Mouse (Mus musculus) cerebellum, adult 11 months (tissue): ENCODE measurements around the gene Ldlrad1.

Experiments
- DNase-seq: peaks from one replicate; pipeline ENCODE4 v3.0.0; 2022

The Ldlrad1 gene

GRCm38 (mm10) chr4:107213279-107214011 lies 4.5 kb downstream of the Ldlrad1 start:
- no peak for DNase-seq

- DNase-seq, result no peak
Observed at GRCm38 (mm10) chr4:107217574-107217973, 8.6 kb downstream of the Ldlrad1 start.

GRCm38 (mm10) chr4:107221524-107221923 lies 12.5 kb downstream of the Ldlrad1 start:
- DNase-seq, result peak; percentile 8

- peak; percentile 13 for DNase-seq
Observed at GRCm38 (mm10) chr4:107223225-107224204, 14.5 kb downstream of the Ldlrad1 start.

DNA sequence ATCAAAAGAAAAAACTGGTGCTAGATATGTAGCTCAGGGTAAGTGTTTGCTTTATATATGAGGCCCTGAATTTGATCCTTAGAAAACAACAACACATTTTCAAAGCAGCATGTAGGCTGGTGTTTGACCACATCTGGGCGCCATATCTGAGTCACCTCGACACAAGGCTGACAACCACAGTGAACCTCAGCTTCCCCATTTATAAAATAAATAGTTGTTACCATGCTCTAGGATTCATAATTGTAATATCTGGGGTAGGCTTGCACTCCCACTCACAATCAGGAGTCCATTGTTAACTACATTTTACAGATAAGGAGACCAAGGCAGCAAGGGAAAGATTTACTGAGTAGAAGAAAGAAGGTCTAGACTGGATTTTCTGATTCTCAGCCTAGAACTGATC lies 17.3 kb downstream of the Ldlrad1 start:
- DNase-seq, result no peak

DNA sequence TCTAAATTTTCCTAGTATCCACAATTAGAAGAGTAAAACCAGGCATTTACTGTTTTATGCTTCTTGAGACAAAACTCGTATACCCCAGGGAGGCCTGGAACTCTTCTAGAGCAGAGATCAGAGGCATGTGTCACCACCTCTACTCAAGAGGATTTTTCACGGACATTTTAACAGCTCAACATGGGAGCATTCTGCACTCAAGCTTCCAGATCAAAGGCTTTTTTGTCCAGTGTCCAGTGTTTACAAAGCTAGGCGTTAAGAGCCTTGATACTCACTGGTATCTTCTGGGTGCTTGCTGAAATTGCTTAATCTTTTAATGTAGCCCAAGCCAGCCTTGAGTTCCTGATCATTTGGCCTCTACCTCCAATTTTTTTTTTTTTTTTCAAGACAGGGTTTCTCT lies 23.2 kb downstream of the Ldlrad1 start:
- DNase-seq, result no peak

DNA sequence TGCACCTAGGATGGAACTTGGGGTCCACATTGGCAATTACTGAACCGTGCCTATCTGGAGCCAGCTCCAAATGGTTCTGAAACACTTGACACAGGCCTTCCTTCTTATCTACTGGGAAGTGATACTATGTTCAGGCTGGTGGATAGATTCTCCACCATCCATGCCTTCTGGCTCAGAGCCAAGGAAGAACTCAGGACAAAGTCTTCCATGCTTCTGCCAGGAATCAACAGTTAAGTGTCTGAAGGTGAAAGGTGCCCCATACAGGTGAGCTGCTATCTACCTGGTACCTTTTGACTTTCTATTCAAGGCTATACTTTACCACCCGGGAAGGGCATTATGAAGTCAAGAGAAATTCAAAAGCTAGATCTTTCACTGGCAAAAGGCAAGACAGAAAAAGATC lies 29.3 kb downstream of the Ldlrad1 start:
- DNase-seq, result no peak

DNA sequence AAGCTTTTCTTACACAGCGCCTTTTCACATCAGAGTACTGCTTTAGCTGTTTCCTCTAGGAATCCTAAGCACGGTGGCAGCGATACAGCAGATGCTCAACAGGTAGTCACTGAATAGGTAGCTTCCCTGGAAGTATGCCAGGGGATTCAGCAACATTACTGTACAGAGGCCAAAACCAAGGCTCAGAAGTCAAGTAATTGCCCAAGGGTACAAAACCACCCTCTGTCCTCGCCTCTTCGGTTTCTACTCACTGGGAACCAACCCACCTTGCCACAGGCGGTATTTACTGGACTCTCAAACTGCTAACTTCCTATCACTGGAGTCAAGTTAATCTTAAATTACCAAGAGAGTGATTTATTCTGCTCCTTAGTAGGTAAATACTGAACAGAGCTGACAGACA lies 31.2 kb downstream of the Ldlrad1 start:
- no peak for DNase-seq

DNA sequence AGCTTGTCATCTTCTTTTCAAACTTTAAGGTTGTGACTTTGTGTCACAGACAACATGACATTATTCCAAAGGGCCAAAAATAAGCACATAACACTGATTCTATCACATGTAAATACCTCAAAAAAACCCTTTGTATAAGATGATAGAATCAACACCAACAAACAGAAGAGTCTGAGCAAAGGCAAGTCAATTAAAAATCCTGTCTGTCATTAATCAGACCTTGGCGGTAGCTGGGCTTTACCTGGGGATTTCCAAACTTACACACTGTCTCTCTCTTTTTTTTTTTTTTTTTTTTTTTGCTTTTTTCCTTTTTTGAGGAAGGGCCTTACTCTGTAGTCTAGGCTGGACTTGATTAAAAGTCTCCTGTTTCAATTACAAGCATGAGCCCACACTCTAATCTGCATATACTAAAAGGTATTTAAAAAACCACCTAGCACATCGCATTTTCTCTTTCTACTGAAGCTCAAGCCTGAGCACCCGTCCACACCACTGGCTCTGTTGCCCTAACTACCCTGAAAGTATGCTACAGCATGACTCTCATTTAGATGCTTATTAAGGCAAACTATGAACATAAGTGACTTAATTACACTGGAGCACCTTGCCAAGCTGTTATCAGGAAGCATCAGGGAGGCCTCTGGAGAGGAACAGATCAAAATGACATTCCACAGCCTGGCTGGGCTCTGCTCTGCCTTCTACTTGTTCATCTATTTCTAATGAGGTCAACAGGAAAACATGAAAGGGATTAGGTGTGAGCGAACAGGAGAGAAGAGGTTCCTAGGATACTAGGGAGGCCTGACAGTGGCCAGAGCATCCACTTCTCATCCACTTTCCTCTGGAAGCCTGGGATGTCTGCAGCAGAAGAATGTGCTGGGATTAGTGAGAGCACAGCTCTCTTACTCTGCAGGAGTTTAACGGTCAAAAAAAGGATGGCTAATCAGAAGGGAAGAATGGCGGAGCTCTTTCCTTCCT lies 34.7 kb downstream of the Ldlrad1 start:
- DNase-seq, result no peak

- DNase-seq, result no peak
Observed at GRCm38 (mm10) chr4:107245368-107245767, 36.4 kb downstream of the Ldlrad1 start.

- no peak for DNase-seq
Observed at GRCm38 (mm10) chr4:107246040-107246439, 37.1 kb downstream of the Ldlrad1 start.

- no peak for DNase-seq
Observed at GRCm38 (mm10) chr4:107247110-107247509, 38.1 kb downstream of the Ldlrad1 start.

GRCm38 (mm10) chr4:107248061-107248460 lies 39.1 kb downstream of the Ldlrad1 start:
- no peak for DNase-seq

DNA sequence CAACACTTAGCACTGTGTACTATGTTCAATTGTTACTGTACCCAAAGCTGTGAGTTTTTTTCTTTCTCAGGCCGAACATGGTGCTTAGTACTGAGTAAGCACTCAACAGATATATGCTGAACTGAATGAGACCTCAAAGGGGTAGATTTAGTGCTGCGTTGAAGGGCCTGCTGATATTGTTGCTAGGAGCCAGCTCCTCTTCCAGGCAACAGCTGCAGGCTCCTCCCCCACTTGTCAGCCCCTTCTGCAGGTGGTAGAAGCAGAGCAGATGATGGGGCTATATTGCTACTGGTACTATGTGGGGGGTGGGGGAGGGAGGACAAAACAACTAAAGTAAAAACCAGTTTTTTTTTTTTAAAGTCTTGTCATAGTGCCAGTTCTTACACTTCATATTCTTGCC lies 40.5 kb downstream of the Ldlrad1 start:
- no peak for DNase-seq

DNA sequence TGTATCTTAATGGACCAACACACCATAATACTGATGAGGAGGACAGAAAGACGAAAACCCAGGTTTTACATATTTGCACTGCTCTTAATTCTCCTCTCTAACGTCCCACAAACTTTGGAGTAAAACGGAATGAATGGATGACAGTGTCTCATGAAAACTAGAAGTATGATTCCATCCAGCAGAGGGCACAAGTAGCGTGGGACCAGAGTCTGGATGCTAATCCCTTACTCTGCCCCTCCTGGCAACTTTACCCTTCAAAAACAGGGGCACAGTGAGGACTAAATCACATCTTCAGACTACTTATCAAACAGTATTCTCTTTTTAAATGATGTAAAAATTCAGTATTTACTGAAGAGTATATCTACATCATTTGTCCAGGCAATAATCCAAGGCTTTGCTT lies 41.5 kb downstream of the Ldlrad1 start:
- peak; percentile 20 for DNase-seq

DNA sequence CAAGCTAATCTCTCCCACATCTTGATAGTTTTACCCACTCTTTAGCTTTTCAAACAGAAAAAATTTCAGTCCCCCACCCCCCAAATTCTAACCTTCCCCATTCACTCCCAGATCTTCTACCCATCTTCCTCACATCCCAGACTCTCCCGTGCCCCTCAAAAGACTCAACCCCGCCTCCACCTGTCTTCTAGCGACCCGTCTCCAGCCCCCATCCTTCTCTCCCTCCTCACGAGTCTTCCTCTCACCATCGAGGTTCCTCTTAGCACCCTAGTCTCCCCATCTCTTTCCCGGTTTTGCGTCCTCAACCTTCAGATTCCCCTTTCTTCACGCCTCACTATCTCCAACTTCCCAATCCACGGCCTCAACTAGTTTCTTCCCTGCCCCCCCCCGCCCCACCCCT lies 43.5 kb downstream of the Ldlrad1 start:
- peak; percentile 23 for DNase-seq

DNA sequence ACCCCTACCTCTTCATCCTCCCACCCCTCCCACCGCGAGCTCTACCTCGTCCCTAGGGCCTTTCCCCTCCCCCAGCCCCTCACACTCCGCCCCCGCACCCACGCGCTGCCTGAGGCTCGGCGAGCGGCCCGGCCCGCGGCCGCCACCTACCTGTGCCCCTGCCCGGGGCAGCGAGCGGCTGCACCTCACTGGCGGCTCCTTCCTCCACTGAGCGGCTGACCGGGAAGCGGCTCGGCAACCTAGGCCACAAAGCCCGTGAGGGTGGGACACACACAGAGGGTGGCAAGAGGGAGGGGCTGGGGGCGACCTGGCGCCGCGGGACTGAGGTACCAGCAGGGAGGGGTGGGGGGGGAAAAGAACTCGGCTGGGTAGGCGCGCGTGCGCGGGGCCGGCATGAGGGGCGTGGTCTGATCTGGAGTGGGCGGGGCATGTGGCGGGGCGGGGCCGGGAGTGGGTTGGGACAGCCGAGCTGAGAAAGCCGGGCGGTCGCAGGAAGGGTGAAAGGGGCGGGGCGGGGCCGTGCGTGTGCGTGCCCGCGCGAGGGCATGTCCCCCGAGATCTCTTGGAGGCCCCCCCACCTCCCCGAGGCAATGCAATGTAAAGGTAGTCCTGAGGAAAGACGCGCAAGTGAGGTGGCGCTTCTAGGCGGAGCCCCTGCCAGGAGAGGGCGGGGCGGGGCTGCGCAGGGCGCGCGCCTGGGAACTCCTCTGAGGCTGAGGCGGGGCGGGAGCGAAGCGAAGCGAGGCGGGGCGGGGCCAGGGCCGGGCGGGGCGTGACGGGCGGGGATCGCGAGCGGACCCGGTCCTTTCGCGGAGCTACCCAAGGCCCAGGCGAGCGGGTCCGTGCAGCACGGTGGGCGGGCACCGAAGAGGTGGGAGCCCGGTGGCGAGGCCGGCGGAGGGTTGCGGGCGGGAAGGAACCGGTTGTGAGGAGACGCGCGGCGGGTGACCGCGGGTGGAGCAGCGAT lies 44.4 kb downstream of the Ldlrad1 start, which contains the start of the genes Lrrc42 and Hspb11:
Gene Lrrc42 (minus strand): TSS at position 408 of the 967 bp plus-strand sequence.
Gene Hspb11 (plus strand): TSS at position 469 of the 967 bp plus-strand sequence.
- peak; percentile 93 for DNase-seq

GRCm38 (mm10) chr4:107254414-107254813 lies 45.4 kb downstream of the Ldlrad1 start:
- no peak for DNase-seq

DNA sequence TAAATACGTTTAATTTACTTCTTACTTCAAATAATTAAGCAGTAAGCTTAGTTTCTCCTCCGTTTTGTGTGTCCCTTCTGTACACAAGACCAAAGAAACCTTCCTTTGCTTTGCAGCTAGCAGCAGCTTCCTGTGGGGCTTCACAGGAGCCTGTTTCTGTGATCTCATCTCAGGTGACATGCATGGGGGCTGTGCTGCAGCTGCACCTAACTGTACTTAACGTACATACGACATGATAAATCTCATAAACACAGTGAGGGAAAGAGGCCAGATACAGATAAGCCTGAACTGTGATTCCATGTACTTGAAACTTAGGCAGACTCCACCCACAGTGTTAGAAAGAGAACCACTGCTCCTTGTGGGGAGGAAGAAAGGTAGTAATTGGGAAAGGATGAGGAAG lies 51.0 kb downstream of the Ldlrad1 start:
- no peak for DNase-seq
